Mouse (Mus musculus) hindbrain, embryonic 15.5 days (tissue): ENCODE results near the gene Cyp4f37. TPM values are rescaled to one million over a fixed set of nuclear protein-coding genes. Genes with fewer than 3 reads are reported as not detected.
A peak's percentile ranks its signal among the peaks of the same experiment; 100 is the strongest.
"Not testable (repeated sequence)": the region's sequence is repeated elsewhere in the genome, so short reads cannot be mapped to it uniquely, and the experiment has no call there.

ENCODE experiments used
- ATAC-seq: fragments of 200-750 bp; cut with Nextera tagmentation; 2 replicates; pipeline ENCODE4 v1.8.0; 2017; ENCODE audit warnings: low read depth, moderate number of reproducible peaks, moderate TSS enrichment; ENCODE audit not compliant: low FRiP score
- H3K27ac ChIP-seq: fragments of 300-500 bp; sonication (generic); replicated peaks from 2 replicates; pipeline ENCODE4 v1.5.1; 2015; ENCODE audit warnings: mild to moderate bottlenecking, inconsistent platforms
- H3K27me3 ChIP-seq: fragments of 300-500 bp; sonication (generic); 2 replicates; pipeline ENCODE4 v1.6.1; 2015; ENCODE audit warnings: control low read depth, inconsistent platforms
- H3K36me3 ChIP-seq: fragments of 300-500 bp; sonication (generic); 2 replicates; pipeline ENCODE4 v1.6.1; 2015; ENCODE audit warnings: control low read depth, inconsistent platforms
- H3K4me1 ChIP-seq: fragments of 300-500 bp; sonication (generic); replicated peaks from 2 replicates; pipeline ENCODE4 v1.6.1; 2015; ENCODE audit warnings: control low read depth, inconsistent platforms
- H3K4me2 ChIP-seq: fragments of 300-500 bp; sonication (generic); 2 replicates; pipeline ENCODE4 v1.6.1; 2015; ENCODE audit warnings: moderate library complexity, mild to moderate bottlenecking, inconsistent platforms
- H3K4me3 ChIP-seq: fragments of 300-500 bp; sonication (generic); 2 replicates; pipeline ENCODE4 v1.5.1; 2015; ENCODE audit warnings: mild to moderate bottlenecking, inconsistent platforms
- H3K9ac ChIP-seq: fragments of 300-500 bp; sonication (generic); 2 replicates; pipeline ENCODE4 v1.6.1; 2015; ENCODE audit warnings: inconsistent platforms
- H3K9me3 ChIP-seq: fragments of 300-500 bp; sonication (generic); 2 replicates; pipeline ENCODE4 v1.6.1; 2016; ENCODE audit warnings: control low read depth, inconsistent platforms
- WGBS: fragments of 180-500 bp; shearing (Covaris S2); methylation state at CpG from one replicate; pipeline ENCODE4 v1.1.7; 2015; 5-methylcytosine and 5-hydroxymethylcytosine counted together
- polyA plus RNA-seq: library from polyadenylated mRNA; unstranded; fragments of >200 nt; fragmentation: Nextera tagmentation; extraction: Ambion mirVana; gene quantifications from 2 replicates; pipeline ENCODE4 v1.2.1, GENCODE M21; 2015

Cyp4f37 gene
- polyA plus RNA-seq = 0.43 and 0.67 TPM in 2 replicates

DNA sequence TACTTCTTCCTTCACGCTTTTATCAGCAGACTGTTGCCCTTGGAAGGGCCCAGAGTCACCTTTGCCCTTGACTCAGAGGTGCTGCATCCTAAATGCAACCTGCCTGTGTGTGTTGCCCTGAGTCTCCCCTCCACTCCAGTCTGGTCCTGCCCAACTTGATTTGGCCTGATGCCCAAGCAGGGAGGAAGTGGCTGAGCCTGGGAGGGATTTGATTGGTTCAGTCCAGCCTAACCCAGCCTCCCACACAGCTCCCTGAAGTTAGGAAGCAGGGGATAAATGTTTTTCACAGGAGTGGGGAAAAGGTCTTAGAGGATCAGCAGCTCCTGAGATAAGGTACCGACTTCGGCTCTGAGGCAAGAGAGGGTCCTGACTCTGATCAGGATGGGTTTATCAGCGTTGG, at the start of gene Cyp4f37:
Gene Cyp4f37, plus strand, starts transcription at position 292 of the 400 bp plus-strand sequence.
- ATAC-seq, H3K4me2 ChIP-seq, H3K9ac ChIP-seq, H3K4me3 ChIP-seq, H3K27me3 ChIP-seq, H3K27ac ChIP-seq, H3K4me1 ChIP-seq, H3K9me3 ChIP-seq, H3K36me3 ChIP-seq: not testable (repeated sequence)
- 66% methylated on average over 4 of the region's 4 CpGs for WGBS

DNA sequence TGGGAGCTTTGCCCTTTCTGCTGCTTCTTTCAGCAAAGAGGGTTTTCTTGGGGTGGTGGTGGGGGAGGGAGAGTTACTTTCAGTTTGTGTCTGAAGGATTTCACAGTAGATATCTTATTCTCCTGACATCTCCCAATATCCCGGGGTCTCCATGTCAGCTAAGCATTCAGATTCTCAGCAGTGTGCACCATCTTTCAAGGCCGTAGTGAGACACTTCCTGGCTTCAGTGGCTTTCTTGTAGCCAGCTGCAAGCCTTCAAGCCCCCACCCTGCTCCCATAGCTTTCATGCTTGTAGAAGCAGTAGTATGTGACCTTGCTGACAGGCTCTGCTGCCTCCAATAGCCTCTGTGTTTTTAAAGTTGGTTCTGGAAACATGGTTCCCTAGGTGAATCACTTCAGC, 47.8 kb upstream of the Cyp4f37 start:
- H3K4me1 ChIP-seq, H3K4me2 ChIP-seq, H3K36me3 ChIP-seq, H3K27me3 ChIP-seq, H3K9me3 ChIP-seq, ATAC-seq, H3K4me3 ChIP-seq, H3K9ac ChIP-seq, H3K27ac ChIP-seq: not testable (repeated sequence)
- WGBS = 81% methylated on average over 2 of the region's 2 CpGs

DNA sequence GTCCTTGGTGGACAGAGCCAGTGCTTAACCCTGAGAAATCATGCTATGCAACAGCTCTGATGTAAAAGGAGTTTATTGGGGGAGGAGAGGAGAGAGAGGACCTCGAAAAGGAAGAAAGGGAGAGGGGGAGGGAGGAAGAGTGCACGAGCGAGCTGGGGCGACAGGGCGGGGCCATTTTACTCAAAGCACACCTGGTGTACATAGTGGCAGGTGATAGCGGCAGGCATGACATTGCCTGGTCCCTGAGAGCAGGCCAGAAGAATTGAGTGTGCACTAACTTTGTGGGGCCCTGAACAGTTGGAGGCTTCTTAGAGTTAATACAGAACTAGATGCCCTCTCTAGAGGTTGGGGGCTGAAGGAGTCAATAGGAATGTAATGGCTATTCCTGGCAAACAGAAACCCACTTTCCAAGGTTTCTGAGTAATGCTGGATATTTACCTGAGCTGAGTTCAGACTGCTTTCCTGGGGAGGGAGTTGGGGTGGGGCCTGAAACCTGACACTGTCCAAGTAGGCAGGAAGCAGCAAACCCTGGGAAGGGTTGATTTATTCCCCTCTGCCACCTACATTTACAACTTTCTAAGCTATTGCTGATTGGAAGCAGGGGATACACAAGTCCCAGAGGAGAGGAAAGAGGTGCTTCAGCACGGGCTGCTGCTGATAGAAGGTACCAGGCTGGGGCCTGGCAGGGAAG, 43.5 kb upstream of the Cyp4f37 start:
- no peaks in the 10 kb centered on the region for H3K4me1 ChIP-seq
- no peak overlapping the region for H3K9ac ChIP-seq
- H3K27ac ChIP-seq = no peak overlapping the region
- no peak for ATAC-seq
- no peaks in the 10 kb centered on the region for H3K27me3 ChIP-seq
- H3K36me3 ChIP-seq = no peaks in the 10 kb centered on the region
- 66% methylated on average over 7 of the region's 7 CpGs for WGBS
- H3K4me2 ChIP-seq = no peak overlapping the region
- no peak overlapping the region for H3K4me3 ChIP-seq
- H3K9me3 ChIP-seq = no peaks in the 10 kb centered on the region

- no peaks in the 10 kb centered on the region for H3K36me3 ChIP-seq
- no peak overlapping the region for H3K27ac ChIP-seq
- no peaks in the 10 kb centered on the region for H3K9me3 ChIP-seq
- H3K9ac ChIP-seq = no peak overlapping the region
- no peaks in the 10 kb centered on the region for H3K27me3 ChIP-seq
- no peak overlapping the region for H3K4me2 ChIP-seq
- WGBS = 91% methylated on average over 18 of the region's 18 CpGs
- no peak for ATAC-seq
- H3K4me3 ChIP-seq = no peak overlapping the region
- no peaks in the 10 kb centered on the region for H3K4me1 ChIP-seq
Observed at GRCm38 (mm10) chr17:32596494-32596893, 24.6 kb upstream of the Cyp4f37 start.

GRCm38 (mm10) chr17:32608055-32608454, 13.1 kb upstream of the Cyp4f37 start:
- no peak overlapping the region for H3K27ac ChIP-seq
- no peaks in the 10 kb centered on the region for H3K36me3 ChIP-seq
- H3K9ac ChIP-seq = no peak overlapping the region
- H3K9me3 ChIP-seq = no peaks in the 10 kb centered on the region
- H3K27me3 ChIP-seq = no peaks in the 10 kb centered on the region
- WGBS = 83% methylated on average over 1 of the region's 1 CpGs
- H3K4me3 ChIP-seq = no peak overlapping the region
- no peak overlapping the region for H3K4me2 ChIP-seq
- ATAC-seq = no peak
- H3K4me1 ChIP-seq = no peaks in the 10 kb centered on the region

GRCm38 (mm10) chr17:32610231-32610630, 10.9 kb upstream of the Cyp4f37 start:
- not testable (repeated sequence) for H3K27ac ChIP-seq, H3K36me3 ChIP-seq, H3K9ac ChIP-seq, H3K4me3 ChIP-seq, H3K4me1 ChIP-seq, ATAC-seq, H3K9me3 ChIP-seq, H3K27me3 ChIP-seq, H3K4me2 ChIP-seq
- WGBS = 87% methylated on average over 3 of the region's 3 CpGs

- no peaks in the 10 kb centered on the region for H3K4me1 ChIP-seq
- H3K9ac ChIP-seq = no peak overlapping the region
- no peak overlapping the region for H3K4me2 ChIP-seq
- no peaks in the 10 kb centered on the region for H3K27me3 ChIP-seq
- H3K4me3 ChIP-seq = no peak overlapping the region
- no peaks in the 10 kb centered on the region for H3K36me3 ChIP-seq
- WGBS = 92% methylated on average over 3 of the region's 3 CpGs
- H3K9me3 ChIP-seq = no peaks in the 10 kb centered on the region
- ATAC-seq = no peak
- no peak overlapping the region for H3K27ac ChIP-seq
Observed at GRCm38 (mm10) chr17:32610896-32611295, 10.2 kb upstream of the Cyp4f37 start.

GRCm38 (mm10) chr17:32612417-32612816, 8.7 kb upstream of the Cyp4f37 start:
- no peak for ATAC-seq
- Histone ChIP-seq H3K27ac (no peak overlapping the region), H3K4me2 (no peak overlapping the region), H3K4me1 (no peaks in the 10 kb centered on the region), H3K4me3 (no peak overlapping the region), H3K27me3 (no peaks in the 10 kb centered on the region), H3K9ac (no peak overlapping the region), H3K9me3 (no peaks in the 10 kb centered on the region), H3K36me3 (no peaks in the 10 kb centered on the region)
- 84% methylated on average over 3 of the region's 3 CpGs for WGBS

DNA sequence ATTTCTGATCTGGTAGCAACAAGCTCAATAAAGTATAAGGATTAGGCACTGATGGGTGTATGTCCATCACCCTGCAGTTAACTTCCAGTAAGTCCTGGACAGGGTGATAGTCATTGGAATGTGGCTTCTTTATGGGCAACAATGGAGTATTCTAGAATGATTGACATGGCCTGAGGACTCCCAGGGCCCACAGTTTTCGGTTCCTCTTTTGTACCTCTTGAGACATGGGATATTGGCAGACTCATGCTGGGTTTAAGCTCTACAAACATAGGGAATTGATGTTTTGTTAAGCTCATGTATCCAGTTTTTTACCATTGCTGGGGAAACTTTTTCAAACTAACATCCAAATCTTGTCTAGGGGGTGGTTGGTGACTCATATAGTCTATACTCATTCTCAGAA, 3.9 kb upstream of the Cyp4f37 start:
- no peaks in the 10 kb centered on the region for H3K9me3 ChIP-seq
- 64% methylated on average over 1 of the region's 1 CpGs for WGBS
- no peaks in the 10 kb centered on the region for H3K36me3 ChIP-seq
- no peak overlapping the region for H3K4me3 ChIP-seq
- no peaks in the 10 kb centered on the region for H3K4me1 ChIP-seq
- H3K9ac ChIP-seq = no peak overlapping the region
- ATAC-seq = no peak
- no peaks in the 10 kb centered on the region for H3K27me3 ChIP-seq
- no peak overlapping the region for H3K27ac ChIP-seq
- no peak overlapping the region for H3K4me2 ChIP-seq

DNA sequence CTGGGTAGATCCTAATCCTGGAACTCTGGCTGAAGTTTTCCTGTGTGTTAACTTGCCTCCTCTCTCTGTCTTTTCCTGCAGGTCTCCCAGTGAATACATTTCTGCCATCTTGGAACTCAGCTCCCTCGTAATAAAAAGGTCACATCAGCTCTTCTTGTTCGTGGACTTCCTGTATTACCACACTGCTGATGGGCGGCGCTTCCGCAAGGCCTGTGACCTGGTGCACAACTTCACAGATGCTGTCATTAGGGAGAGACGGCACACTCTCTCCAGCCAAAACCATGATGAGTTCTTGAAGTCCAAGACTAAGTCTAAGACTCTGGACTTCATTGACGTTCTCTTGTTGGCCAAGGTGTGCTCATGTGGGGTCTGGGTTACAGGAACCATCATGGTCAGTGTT, 8.6 kb downstream of the Cyp4f37 start:
- H3K9me3 ChIP-seq, H3K4me1 ChIP-seq, H3K27me3 ChIP-seq, H3K4me3 ChIP-seq, H3K36me3 ChIP-seq, H3K9ac ChIP-seq, H3K4me2 ChIP-seq, H3K27ac ChIP-seq, ATAC-seq: not testable (repeated sequence)
- WGBS = 88% methylated on average over 7 of the region's 7 CpGs

- no peaks in the 10 kb centered on the region for H3K36me3 ChIP-seq
- no peak overlapping the region for H3K9ac ChIP-seq
- no peak overlapping the region for H3K4me2 ChIP-seq
- H3K27me3 ChIP-seq = no peaks in the 10 kb centered on the region
- peaks cover 10% of the 10 kb centered on the region for H3K4me1 ChIP-seq
- 82% methylated on average over 3 of the region's 3 CpGs for WGBS
- H3K4me3 ChIP-seq = no peak overlapping the region
- no peaks in the 10 kb centered on the region for H3K9me3 ChIP-seq
- no peak overlapping the region for H3K27ac ChIP-seq
- no peak for ATAC-seq
Observed at GRCm38 (mm10) chr17:32631936-32632335, 10.8 kb downstream of the Cyp4f37 start.

DNA sequence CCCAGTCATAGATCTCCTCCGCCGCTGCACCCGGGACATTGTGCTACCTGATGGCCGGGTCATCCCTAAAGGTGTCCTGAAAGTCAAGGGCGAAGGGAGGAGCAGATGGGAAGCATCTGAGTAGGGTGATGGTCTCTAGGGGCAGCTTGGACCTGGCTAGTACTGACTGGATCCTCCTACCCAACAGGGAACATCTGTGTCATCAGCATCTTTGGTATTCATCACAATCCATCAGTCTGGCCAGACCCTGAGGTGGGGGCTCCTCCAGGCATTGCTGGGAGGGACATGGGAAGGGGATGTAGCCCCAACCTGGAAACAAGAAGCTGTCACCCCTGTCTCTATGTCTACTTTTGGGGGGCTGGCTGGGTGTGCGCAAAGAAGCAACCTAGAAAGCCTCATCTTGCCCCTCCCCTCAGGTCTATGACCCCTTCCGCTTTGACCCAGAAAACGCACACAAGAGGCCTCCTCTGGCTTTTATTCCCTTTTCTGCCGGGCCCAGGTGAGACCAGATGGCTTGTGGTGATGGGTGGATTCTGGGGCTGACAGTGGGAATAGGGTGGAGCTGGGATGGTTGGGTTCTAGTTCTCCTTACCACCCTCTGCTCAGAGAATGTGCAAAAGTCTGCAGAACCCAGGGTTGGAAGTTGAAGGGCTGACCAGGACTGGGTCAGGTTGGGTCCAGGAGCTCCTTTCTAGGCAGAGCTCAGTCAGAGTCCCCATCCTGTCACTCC, 13.3 kb downstream of the Cyp4f37 start:
- Histone ChIP-seq H3K4me3 (peak overlapping the region; percentile 45), H3K4me1 (peaks cover 10% of the 10 kb centered on the region), H3K4me2 (peak overlapping the region; percentile 78), H3K27ac (peak overlapping the region; percentile 63), H3K9ac (peak overlapping the region; percentile 57)
- ATAC-seq = peak; percentile 40
- not testable (repeated sequence) for H3K27me3 ChIP-seq, H3K9me3 ChIP-seq, H3K36me3 ChIP-seq
- 88% methylated on average over 9 of the region's 9 CpGs for WGBS
